ENCODE assay signal across 8 mouse cellular contexts in the genomic region with DNA sequence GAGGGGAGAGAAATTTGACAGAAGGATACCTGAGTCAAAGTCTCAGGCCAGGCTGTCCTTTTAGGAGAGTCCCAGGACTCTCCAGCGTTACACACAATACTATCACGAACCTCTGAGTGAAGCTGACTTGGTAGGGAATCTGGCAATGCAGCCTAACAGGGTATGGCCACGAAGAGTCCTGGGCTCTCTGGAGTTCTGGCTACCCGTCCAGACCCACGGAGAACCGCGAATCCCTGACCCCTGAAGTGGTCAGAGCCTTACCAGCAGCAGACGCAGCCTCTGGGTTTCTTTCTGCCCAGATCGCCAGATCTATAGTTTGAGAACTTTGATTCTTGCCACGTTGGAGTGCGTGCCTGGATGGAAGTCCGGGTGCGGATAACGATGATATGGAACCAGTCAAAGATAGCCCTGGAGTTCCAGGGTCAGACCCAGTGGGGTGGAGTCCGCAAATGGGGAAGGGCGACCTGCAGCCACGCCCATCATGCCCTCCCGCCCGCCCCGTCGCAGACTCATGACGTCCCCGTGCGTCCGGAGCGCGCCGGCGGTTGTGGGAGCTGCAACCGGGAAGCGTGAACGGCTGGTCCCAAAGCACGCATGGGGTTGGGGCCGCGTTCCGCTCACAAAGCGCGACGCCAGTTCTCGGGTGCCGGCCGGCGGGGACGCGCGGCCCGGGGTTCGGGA. TPM values are rescaled to one million over a fixed set of nuclear protein-coding genes. Genes with fewer than 3 reads are reported as not detected.
DNase-seq lines count a peak whose midpoint lies in the region; ATAC-seq and TF ChIP-seq lines count a peak whose summit lies in the region.

A gene (minus strand): TSS at position 511 of the 681 bp plus-strand sequence.
A gene (plus strand): TSS at position 514 of the 681 bp plus-strand sequence.

- peak within 1 kb of the TSS; percentile 92 for H3K4me3 ChIP-seq in forebrain, embryonic 11.5 days (ENCODE audit: low read depth, low read length)
- peak within 1 kb of the TSS; percentile 94 for H3K4me3 ChIP-seq in heart, embryonic 15.5 days
- peak within 1 kb of the TSS; percentile 69 to 90 for H3K4me3 ChIP-seq in liver, embryonic 14.5 days (ENCODE audit: insufficient read depth in 1 of 2, low read depth in 2 of 2, low read length in 2 of 2)
- H3K4me3 ChIP-seq in stomach, embryonic 15.5 days (replicated peaks) = peak within 1 kb of the TSS; percentile 88

- no peak for TF ChIP-seq CTCF in liver, embryonic 14.5 days (IDR thresholded peaks at IDR 0.05; ENCODE audit: low read depth)

- no peak within 1 kb of the TSS for H3K27ac ChIP-seq in forebrain, embryonic 11.5 days (ENCODE audit: low read depth, low read length)
- H3K27ac ChIP-seq in heart, embryonic 15.5 days = peak within 1 kb of the TSS; percentile 65
- H3K27ac ChIP-seq in liver, embryonic 14.5 days = peak within 1 kb of the TSS; percentile 18; the same call in 1 of the 2 replicates
- 0 out of 2 replicates have a peak within 1 kb of the TSS, but pooled peaks have one; percentile 53 for H3K27ac ChIP-seq in stomach, embryonic 15.5 days

- ATAC-seq in forebrain, embryonic 11.5 days (replicated peaks; ENCODE audit: low FRiP score) = peak; percentile 88
- ATAC-seq in heart, embryonic 15.5 days (replicated peaks; ENCODE audit: insufficient number of reproducible peaks, insufficient read depth, low FRiP score, low read depth) = peak; percentile 82
- ATAC-seq in liver, embryonic 14.5 days (ENCODE audit: insufficient read depth) = peak; percentile 92
- peak; percentile 84 for ATAC-seq in stomach, embryonic 15.5 days (ENCODE audit: insufficient read depth, low FRiP score, low read depth)

- no peak for TF ChIP-seq EP300 in liver, embryonic 14.5 days (IDR thresholded peaks at IDR 0.05; ENCODE audit: low read depth)

- H3K9me3 ChIP-seq in forebrain, embryonic 11.5 days (ENCODE audit: control insufficient read depth, low read length) = no peaks in the 10 kb centered on the region
- no peaks in the 10 kb centered on the region for H3K9me3 ChIP-seq in heart, embryonic 15.5 days (replicated peaks)
- no peaks in the 10 kb centered on the region for H3K9me3 ChIP-seq in liver, embryonic 14.5 days (ENCODE audit: control insufficient read depth, low read length)
- no peaks in the 10 kb centered on the region for H3K9me3 ChIP-seq in stomach, embryonic 15.5 days

- peak within 1 kb of the TSS; percentile 85 for H3K9ac ChIP-seq in forebrain, embryonic 11.5 days (ENCODE audit: low read length)
- peak within 1 kb of the TSS; percentile 92 for H3K9ac ChIP-seq in heart, embryonic 15.5 days
- peak within 1 kb of the TSS; percentile 76 for H3K9ac ChIP-seq in liver, embryonic 14.5 days (replicated peaks)
- peak within 1 kb of the TSS; percentile 60 for H3K9ac ChIP-seq in stomach, embryonic 15.5 days

- peaks cover 9% of the 10 kb centered on the region; the same call in 1 of the 2 replicates for H3K4me1 ChIP-seq in forebrain, embryonic 11.5 days (replicated peaks; ENCODE audit: control insufficient read depth, insufficient read depth, low read length)
- peaks cover 30% of the 10 kb centered on the region for H3K4me1 ChIP-seq in heart, embryonic 15.5 days (replicated peaks)
- peaks cover 9 to 12% of the 10 kb centered on the region in 2 experiments; a peak in 3 of 4 replicates for H3K4me1 ChIP-seq in liver, embryonic 14.5 days (replicated peaks; ENCODE audit: control insufficient read depth in 2 of 2, insufficient read depth in 2 of 2, low read length in 1 of 2)
- H3K4me1 ChIP-seq in stomach, embryonic 15.5 days = peaks cover 20% of the 10 kb centered on the region

- 2% methylated on average over 47 of the region's 48 CpGs for WGBS in forebrain, embryonic 11.5 days
- WGBS in heart, embryonic 15.5 days = 1% methylated on average over 48 of the region's 48 CpGs
- 2% methylated on average over 48 of the region's 48 CpGs for WGBS in liver, embryonic 14.5 days (ENCODE audit: insufficient replicate concordance)
- WGBS in stomach, embryonic 15.5 days = 1% methylated on average over 48 of the region's 48 CpGs

- peaks cover 2% of the 10 kb centered on the region; the same call in 1 of the 2 replicates for H3K36me3 ChIP-seq in forebrain, embryonic 11.5 days (ENCODE audit: control insufficient read depth, insufficient read depth, low read length)
- H3K36me3 ChIP-seq in heart, embryonic 15.5 days = peaks cover 33% of the 10 kb centered on the region
- peaks cover 10% of the 10 kb centered on the region for H3K36me3 ChIP-seq in liver, embryonic 14.5 days (replicated peaks; ENCODE audit: control insufficient read depth, insufficient read depth, low read depth)
- peaks cover 10% of the 10 kb centered on the region; the same call in 1 of the 2 replicates for H3K36me3 ChIP-seq in stomach, embryonic 15.5 days

- DNase-seq in CD8-positive naive resting alpha-beta T cell, adult 2 months (ENCODE audit: low read depth in 2 of 2, low spot score in 2 of 2) = peak; percentile 59 to 71
- DNase-seq in c-Kit-positive CD71-negative TER-119-negative erythroid progenitor cells, embryonic 14.5 days (ENCODE audit: low read depth) = peak; percentile 74
- DNase-seq in forebrain, embryonic 11.5 days (ENCODE audit: low spot score) = peak; percentile 96
- DNase-seq in kidney, postnatal 14 days = peak; percentile 94
- peak; percentile 71 to 77 (median 73) for DNase-seq in liver, embryonic 14.5 days (ENCODE audit: low read depth in 3 of 3, low spot score in 3 of 3)
- peak; percentile 96 for DNase-seq in neural tube, embryonic 10.5 days (ENCODE audit: extremely low spot score, low spot score)

- no peaks in the 10 kb centered on the region for H3K27me3 ChIP-seq in forebrain, embryonic 11.5 days (ENCODE audit: control insufficient read depth, insufficient read depth, low read length)
- no peaks in the 10 kb centered on the region for H3K27me3 ChIP-seq in heart, embryonic 15.5 days
- H3K27me3 ChIP-seq in liver, embryonic 14.5 days (ENCODE audit: control insufficient read depth, insufficient read depth, low read length) = no peaks in the 10 kb centered on the region
- H3K27me3 ChIP-seq in stomach, embryonic 15.5 days (replicated peaks) = no peaks in the 10 kb centered on the region

- peak within 1 kb of the TSS; percentile 96 for H3K4me2 ChIP-seq in forebrain, embryonic 11.5 days (ENCODE audit: low read depth, low read length, severe bottlenecking)
- H3K4me2 ChIP-seq in heart, embryonic 15.5 days = peak within 1 kb of the TSS; percentile 92
- H3K4me2 ChIP-seq in liver, embryonic 14.5 days (ENCODE audit: low read depth) = peak within 1 kb of the TSS; percentile 96
- H3K4me2 ChIP-seq in stomach, embryonic 15.5 days = peak within 1 kb of the TSS; percentile 88

RNA-seq across cellular contexts. Expression of the first gene that starts in this region (rescaled TPM):
- 63.6 and 76.7 TPM in 2 replicates for polyA plus RNA-seq in forebrain, embryonic 11.5 days (2014; fragmentation: Nextera tagmentation; extraction: Ambion mirVana)
- 64.0 and 65.7 TPM in 2 replicates for polyA plus RNA-seq in heart, embryonic 15.5 days (2015; fragmentation: Nextera tagmentation; extraction: Ambion mirVana)
- polyA plus RNA-seq in liver, embryonic 14.5 days (2012; rRNA removed) = 21.2 and 31.0 TPM in 2 replicates
- polyA plus RNA-seq in liver, embryonic 14.5 days (2014; fragmentation: Nextera tagmentation; extraction: Ambion mirVana) = 34.4 and 40.4 TPM in 2 replicates
- 92.9 and 96.4 TPM in 2 replicates for polyA plus RNA-seq in stomach, embryonic 15.5 days (2015; fragmentation: Nextera tagmentation; extraction: Ambion mirVana)

RNA-seq across cellular contexts. Expression of the second gene that starts in this region (rescaled TPM):
- 54.2 and 57.4 TPM in 2 replicates for polyA plus RNA-seq in forebrain, embryonic 11.5 days (2014; fragmentation: Nextera tagmentation; extraction: Ambion mirVana)
- 17.9 and 24.4 TPM in 2 replicates for polyA plus RNA-seq in heart, embryonic 15.5 days (2015; fragmentation: Nextera tagmentation; extraction: Ambion mirVana)
- 13.1 and 13.2 TPM in 2 replicates for polyA plus RNA-seq in liver, embryonic 14.5 days (2012; rRNA removed)
- 20.8 and 27.5 TPM in 2 replicates for polyA plus RNA-seq in liver, embryonic 14.5 days (2014; fragmentation: Nextera tagmentation; extraction: Ambion mirVana)
- 34.3 and 36.7 TPM in 2 replicates for polyA plus RNA-seq in stomach, embryonic 15.5 days (2015; fragmentation: Nextera tagmentation; extraction: Ambion mirVana)
